Mouse (Mus musculus) liver, adult 2 months (tissue): ENCODE measurements at regions not wholly inside any gene's neighbourhood (a gene's known extent, or its start where the extent isn't known, plus 50 kb on each side); places are given as distances from the start of the nearest gene placed in this dataset.

Experiments used
- CTCF ChIP-seq: fragments of 200-500 bp; IDR thresholded peaks from 2 replicates; pipeline ENCODE4 v1.5.1; 2011; ENCODE audit warnings: low read depth, low read length, control low read depth
- POLR2A ChIP-seq: fragments of 200-500 bp; IDR thresholded peaks from 2 replicates; pipeline ENCODE4 v1.6.1; 2011; ENCODE audit warnings: low read length, control low read depth; ENCODE audit not compliant: insufficient read depth; ENCODE audit errors: extremely low read depth

DNA sequence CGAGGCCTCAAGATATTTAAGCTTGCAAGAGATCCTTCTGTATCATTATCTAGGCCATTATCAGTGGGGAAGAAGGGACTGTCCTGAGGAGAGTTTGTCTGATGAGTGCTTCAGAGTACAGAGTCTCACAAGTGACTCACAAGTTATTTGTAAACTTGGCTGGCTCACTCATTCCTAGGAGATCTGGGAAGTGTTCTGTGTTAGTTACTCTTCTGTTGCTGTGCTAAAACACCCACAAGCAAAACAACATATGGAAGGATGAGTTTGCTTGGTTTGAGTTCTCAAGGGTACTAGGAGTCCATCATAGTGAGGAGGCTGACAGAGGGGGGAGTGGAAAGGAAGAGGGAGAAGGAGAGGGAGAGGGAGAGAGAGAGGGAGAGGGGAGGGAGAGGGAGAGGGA, 224.0 kb upstream of the Adamts16 start:
- TF ChIP-seq POLR2A = no peak
- TF ChIP-seq CTCF = no peak
